Mouse (Mus musculus): ENCODE measurements around the gene Fam222b.
A peak's percentile ranks its signal among the peaks of the same experiment; 100 is the strongest.

GRCm38 (mm10) chr11:78168541-78169468 is 74.3 kb downstream of the Fam222b start:
- peak; percentile 12; the same call in 1 of the 2 replicates for TF ChIP-seq CTCF (IDR thresholded peaks at IDR 0.05; ENCODE audit: control insufficient read depth, insufficient read depth, low read length)
- 0 out of 2 replicates have a peak, but pooled peaks have one; percentile 18 for TF ChIP-seq POLR2A (IDR thresholded peaks at IDR 0.05; ENCODE audit: borderline replicate concordance, control insufficient read depth, low read depth, low read length)
